Mouse (Mus musculus): ENCODE measurements around the gene Bean1.

GRCm38 (mm10) chr8:104247054-104247907 is 77.0 kb downstream of the Bean1 start:
- TF ChIP-seq CTCF (conservative IDR thresholded peaks at IDR 0.05; ENCODE audit: insufficient read depth, insufficient read length, low read depth, low read length): no peak
- no peak for TF ChIP-seq POLR2A (IDR thresholded peaks at IDR 0.05; ENCODE audit: low read depth, low read length)

All from kidney, adult 2 months (tissue).